Mouse (Mus musculus) liver, adult (tissue): Measurements from ENCODE around the gene Tmem45a.

ENCODE experiments used
- GATA4 ChIP-seq: IDR thresholded peaks from 2 replicates; pipeline ENCODE4 v1.6.1; 2014; ENCODE audit warnings: mild to moderate bottlenecking, low read length; ENCODE audit not compliant: insufficient replicate concordance

The Tmem45a gene

GRCm38 (mm10) chr16:56885824-56886615, at the start of gene Tmem45a:
TSS of gene Tmem45a (minus strand) at chr16:56886166.
- TF ChIP-seq GATA4, result no peak

GRCm38 (mm10) chr16:56928023-56928422, 42.1 kb upstream of the Tmem45a start, which contains the start of gene Lnp1:
TSS of gene Lnp1 (minus strand) at chr16:56928061.
- TF ChIP-seq GATA4, result no peak

GRCm38 (mm10) chr16:56920102-56920657, 34.2 kb upstream of the Tmem45a start:
- no peak for TF ChIP-seq GATA4

GRCm38 (mm10) chr16:56917230-56917629, 31.3 kb upstream of the Tmem45a start:
- TF ChIP-seq GATA4, result no peak

GRCm38 (mm10) chr16:56908986-56909385, 23.0 kb upstream of the Tmem45a start:
- TF ChIP-seq GATA4, result no peak

GRCm38 (mm10) chr16:56891583-56891982, 5.6 kb upstream of the Tmem45a start:
- no peak for TF ChIP-seq GATA4

- TF ChIP-seq GATA4, result no peak
These were observed 700 bp upstream of the Tmem45a start for GRCm38 (mm10) chr16:56886616-56887116.

- no peak for TF ChIP-seq GATA4
These were observed 1.2 kb downstream of the Tmem45a start for GRCm38 (mm10) chr16:56884811-56885210.

GRCm38 (mm10) chr16:56873410-56873809, 12.6 kb downstream of the Tmem45a start:
- TF ChIP-seq GATA4, result no peak

- TF ChIP-seq GATA4, result no peak
These were observed 15.5 kb downstream of the Tmem45a start for GRCm38 (mm10) chr16:56870458-56870857.

- TF ChIP-seq GATA4, result no peak
These were observed 17.6 kb downstream of the Tmem45a start for GRCm38 (mm10) chr16:56868361-56868760.

- no peak for TF ChIP-seq GATA4
These were observed 18.4 kb downstream of the Tmem45a start for GRCm38 (mm10) chr16:56867591-56867990.

GRCm38 (mm10) chr16:56852841-56853587, 33.0 kb downstream of the Tmem45a start:
- TF ChIP-seq GATA4, result no peak

GRCm38 (mm10) chr16:56842988-56843387, 43.0 kb downstream of the Tmem45a start:
- TF ChIP-seq GATA4, result no peak

GRCm38 (mm10) chr16:56833312-56833711, 52.7 kb downstream of the Tmem45a start:
- no peak for TF ChIP-seq GATA4

- TF ChIP-seq GATA4, result no peak
These were observed 54.0 kb downstream of the Tmem45a start for GRCm38 (mm10) chr16:56831986-56832385.
